Mouse (Mus musculus) ovary, postnatal 10 days (tissue): ENCODE results near the gene Irak2.

ENCODE experiments used
- DNase-seq: peaks from one replicate; pipeline ENCODE4 v3.0.0; 2022; ENCODE audit warnings: low spot score

Irak2 gene

GRCm38 (mm10) chr6:113642605-113643004 is 4.3 kb downstream of the Irak2 start:
- DNase-seq = no peak

DNA sequence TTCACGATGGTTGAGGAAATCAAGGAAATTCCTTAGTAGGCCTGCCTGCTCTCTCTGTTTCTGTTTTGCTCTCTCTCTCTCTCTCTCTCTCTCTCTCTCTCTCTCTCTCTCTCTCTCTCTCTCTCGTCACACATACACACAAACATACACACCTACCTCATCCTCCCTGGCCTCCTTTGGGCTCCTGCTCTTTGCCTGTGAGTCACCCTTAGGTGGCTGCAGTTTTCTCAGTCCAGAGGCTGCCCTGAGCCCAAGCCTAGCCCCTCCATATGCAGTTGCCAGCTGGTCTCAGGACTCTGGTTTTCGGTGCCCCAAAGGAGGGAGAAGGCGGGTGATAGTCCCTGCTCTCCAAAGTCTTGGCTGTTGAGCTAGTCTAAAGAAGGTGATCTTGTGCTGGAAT is 4.8 kb downstream of the Irak2 start:
- no peak for DNase-seq

DNA sequence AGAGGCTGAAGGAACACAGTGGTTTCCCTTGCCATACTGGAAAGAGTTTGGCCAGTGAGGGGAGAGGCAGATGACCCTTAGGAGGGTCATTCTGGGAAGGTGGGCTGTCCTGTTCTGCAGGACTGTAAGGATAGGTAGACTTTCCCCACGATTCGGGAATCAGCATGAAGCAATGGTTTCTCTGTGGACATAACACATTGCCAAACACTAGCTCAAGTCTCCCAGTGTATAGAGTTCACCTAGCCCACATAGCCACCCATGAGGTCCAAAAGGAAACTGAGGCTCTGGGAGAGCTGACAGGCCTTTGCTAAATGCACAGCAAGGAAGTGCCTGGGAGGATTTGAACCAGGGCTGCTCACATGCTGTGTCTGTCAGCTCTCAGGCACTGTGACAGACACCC is 5.7 kb downstream of the Irak2 start:
- DNase-seq = no peak

DNA sequence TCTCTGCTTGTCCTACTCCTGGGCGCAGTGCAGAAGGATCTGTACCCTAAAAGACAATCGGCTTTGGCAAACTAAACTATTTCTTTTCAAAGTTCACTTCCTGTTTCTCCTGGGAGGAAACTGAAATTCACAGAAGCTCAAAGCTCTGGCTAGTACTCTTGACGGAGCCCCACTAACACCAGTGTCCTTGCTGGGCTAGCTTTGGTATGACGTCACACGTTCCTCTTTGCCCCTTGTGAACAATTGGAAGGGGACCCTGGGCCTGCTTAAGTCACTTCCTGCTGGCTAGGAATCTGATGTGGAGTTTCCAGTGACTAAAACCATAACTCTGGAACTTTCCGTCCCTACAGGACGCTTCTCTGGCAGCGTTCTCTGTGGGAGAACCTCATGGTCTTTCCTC is 6.5 kb downstream of the Irak2 start:
- no peak for DNase-seq

DNA sequence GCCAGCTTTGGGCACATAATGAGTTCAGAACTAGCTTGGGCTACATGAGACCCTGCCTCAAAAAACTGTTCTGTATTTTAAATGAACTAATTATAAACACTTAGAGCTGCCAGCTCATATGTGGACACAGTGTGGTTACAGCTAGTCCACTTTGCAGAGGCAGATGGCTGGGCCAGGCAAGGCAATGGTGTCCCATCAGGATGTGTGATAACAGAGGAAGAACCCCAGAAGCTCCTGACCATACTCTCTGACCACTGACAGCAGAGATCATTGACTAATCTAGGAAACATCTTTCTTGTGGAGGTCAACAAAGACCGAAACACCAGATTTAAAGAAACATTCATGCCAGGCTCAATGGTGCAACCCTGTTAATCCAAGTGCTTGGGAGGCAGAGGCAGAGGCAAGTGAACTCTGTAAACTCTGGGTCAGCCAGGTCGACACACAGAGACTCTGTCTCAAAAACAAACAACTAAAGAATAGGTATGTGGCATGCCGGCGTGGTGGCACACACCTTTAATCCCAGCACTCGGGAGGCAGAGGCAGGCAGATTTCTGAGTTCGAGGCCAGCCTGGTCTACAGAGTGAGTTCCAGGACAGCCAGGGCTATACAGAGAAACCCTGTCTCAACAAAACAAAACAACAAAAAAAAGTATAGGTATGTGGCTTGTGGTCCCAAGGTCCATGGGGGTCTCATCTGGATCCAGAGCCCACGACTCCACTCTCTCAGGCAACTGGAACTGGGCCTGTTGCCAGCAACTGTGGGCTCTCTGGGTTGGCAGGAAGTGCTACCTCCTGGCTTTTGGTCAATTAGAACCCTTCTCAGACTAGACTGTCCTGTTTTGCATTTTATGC is 11.3 kb downstream of the Irak2 start:
- DNase-seq = no peak

DNA sequence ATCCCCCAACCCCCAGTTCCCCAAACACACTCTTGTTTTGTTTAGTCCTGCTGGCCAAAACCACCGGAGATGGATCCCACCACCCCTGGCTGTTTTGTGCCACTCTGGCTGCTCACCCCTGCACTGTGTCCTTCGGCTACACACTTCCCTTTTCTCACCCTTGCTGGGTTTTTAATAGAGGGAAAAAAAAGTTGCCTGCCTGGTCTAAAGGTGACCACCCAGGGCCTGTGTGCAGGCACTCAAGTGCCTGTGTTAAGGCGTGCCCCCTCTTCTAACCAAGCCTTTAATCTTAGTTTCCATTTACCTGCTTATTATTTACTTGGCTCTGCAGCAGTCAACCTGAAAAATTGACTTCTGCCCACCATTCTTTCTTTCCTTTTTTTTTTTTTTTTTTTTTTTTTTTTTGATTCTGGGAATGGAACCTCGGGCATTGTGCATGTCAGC is 12.0 kb downstream of the Irak2 start:
- no peak for DNase-seq

GRCm38 (mm10) chr6:113651626-113652025 is 13.4 kb downstream of the Irak2 start:
- DNase-seq = no peak

GRCm38 (mm10) chr6:113653551-113653950 is 15.3 kb downstream of the Irak2 start:
- DNase-seq = no peak

DNA sequence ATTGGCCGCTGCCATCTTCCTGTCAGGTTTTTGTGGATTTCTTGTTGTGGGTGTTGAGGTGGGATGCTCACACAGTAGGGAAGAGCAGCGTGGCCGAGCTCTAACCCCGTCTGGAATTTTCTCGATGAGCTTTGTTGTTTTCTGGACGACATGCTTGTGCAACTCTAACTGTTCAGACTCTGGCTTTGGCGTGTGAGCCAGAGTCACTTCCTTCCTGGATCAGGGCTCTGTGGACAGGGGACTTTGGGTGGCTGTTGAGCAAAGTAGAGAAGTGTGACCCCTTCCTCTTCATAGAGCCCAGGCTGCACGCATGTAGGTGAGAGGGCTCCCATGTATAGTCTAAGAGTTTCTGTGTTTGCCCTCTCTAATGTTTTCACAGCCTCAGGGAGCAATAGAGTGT is 15.8 kb downstream of the Irak2 start:
- DNase-seq = no peak

DNA sequence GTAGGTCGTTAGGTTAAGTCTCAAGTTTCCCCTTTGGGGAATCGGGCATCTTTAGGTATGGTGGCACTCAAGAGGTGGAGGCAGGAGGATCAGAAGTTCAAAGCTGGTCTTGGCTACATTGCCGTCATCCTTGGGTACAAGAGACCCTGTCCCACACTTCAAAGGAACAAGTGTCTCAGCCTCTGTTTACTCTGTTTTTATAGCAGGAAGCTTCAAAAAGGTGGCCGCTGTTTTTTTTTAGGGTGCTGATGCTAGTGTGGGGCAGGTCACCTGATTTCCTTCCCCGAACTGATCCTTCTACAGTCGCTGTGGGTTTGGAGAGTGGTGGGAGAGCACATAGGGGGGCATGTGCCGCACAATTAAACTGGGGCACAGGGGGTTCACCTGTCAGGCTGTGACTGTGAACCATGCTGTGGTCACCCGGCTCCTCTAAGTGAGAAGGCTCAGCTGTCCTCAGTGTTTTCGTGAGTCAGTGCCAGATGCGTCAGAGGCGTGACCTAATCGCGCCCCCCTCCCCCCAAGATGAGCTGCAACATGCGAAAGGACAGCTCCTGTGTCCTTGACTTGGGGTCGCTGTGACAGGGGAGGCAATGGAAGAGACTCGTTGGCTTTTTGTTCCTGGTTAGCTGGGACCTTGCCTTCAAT is 16.6 kb downstream of the Irak2 start:
- no peak for DNase-seq

DNA sequence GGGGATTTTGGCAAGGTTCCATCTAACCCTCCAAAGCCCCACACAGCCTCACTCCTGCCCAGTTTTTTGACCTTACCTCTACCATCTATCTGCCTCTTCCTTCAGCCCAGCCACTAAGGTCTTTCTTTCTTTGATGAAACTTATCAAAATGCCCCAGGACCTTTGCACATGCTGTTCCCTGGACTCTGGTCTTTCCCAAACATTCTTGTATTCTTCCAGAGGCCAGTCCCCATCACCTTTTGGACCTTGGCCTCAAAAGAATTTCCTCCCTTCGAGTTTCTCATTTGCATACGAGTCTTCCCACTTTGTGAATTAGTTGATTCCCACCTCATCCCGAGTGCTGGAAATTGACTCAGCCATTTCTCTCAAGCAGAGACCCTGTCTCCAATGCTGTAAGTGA is 17.2 kb downstream of the Irak2 start:
- DNase-seq = no peak

DNA sequence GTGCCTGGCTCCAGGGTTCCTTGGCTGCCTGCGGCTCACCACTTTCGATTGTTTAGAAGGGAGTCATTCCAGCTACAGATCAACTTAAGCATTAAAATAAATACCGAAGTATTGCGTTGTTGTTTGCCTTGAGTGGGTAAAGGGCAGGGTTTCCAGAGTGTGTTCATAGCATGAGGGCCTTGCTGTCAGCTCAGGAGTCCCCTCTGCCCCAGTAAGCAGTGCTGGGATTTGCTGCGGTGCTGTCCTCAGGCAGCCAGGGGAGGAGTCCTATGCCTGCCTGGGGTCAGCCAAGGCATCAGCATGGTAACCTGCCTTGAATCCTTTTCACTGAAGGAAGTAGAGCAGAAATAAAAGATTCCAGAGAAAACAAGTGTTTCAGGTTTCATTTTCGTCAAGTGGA is 18.6 kb downstream of the Irak2 start:
- no peak for DNase-seq

GRCm38 (mm10) chr6:113658226-113658625 is 20.0 kb downstream of the Irak2 start:
- no peak for DNase-seq

- DNase-seq = no peak
These were observed 21.6 kb downstream of the Irak2 start for GRCm38 (mm10) chr6:113659648-113660491.

- no peak for DNase-seq
These were observed 22.5 kb downstream of the Irak2 start for GRCm38 (mm10) chr6:113660492-113661352.

DNA sequence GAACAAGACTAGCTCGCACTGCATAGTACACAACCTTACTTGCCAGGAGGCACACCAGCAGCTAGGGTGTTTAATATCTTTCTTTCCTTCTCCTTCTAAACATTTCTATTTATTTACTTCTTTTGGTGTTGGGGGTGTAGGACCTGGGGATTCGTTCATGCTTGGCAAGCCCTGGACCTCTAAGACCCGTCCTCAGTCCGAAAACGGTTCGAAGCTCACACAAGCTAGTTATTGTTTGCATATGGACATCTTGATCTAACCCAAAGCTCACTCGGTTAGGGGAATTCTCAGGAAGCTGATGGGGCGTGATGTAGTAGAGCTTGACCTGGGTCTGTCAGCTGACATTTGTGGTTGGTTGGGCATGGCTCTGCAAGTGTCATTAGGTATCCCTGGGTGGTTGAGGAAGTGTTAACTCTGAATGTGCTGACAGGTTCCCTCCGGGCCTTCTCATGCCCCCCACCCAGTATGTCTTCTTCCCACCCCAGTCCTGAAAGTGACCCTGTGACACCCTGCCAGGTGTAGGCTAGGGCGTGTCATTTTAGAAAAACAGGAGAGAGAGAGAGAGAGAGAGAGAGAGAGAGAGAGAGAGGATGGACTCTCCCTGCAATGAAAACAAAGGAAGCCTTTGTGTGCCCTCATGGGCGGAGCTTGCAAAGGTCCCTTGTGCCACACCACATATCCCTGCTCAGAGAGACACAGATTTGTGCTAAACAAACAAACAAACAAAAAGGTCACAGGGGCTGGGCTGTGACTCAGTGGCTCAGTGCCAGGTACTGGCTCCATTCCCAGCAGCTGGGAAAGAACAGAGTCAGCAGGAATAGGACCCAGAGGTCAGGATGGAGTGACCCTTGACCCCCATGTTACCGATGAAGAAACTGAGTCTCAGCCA is 23.3 kb downstream of the Irak2 start:
- no peak for DNase-seq

GRCm38 (mm10) chr6:113662964-113663700 is 24.9 kb downstream of the Irak2 start:
- DNase-seq = no peak

DNA sequence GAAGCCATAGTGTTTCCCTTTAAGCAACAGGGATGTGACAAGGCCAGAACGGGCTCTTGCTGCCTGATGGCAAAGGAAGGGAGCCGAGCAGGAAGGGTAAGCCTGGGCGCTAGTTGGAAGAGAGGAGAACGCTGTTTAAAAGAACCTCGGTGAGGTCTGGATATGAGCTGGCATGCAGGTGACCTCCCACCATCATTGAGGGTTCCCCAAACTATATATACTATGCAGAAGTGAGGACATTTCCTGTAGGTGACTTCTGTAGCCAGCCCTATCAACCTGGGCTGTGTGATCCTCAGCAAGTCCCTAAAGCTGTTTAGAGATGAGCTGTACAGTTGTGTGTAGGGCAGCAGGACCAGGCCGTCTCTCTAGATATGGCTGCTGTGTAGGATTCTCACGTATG is 26.0 kb downstream of the Irak2 start:
- no peak for DNase-seq

DNA sequence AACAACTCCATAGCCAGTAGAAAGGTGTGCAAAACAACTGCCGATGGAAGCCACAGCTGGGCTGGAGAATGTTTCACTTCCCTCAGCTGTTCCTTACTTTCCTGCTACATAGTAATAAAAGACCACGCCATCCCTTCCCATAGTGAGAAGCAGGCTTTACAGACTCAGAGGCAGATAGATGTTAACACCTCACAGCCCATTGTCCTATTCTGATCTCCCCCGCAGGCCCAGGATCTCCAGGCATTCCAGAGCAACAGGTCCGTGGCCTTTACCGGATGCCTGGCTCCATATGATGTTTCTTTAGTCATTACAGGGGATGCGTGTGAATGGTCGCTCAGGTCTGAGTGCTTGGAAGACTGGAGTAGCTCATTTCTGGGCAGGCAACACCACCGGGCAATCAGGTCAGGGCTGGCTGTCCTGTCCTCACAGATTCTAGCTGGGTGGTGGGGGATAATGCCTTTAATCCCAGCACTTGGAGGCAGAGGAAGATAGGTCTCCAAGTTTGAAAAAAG is 29.4 kb downstream of the Irak2 start:
- DNase-seq = no peak
